Mouse (Mus musculus) bone marrow macrophage, adult 2 months (primary cell): ENCODE results near the gene Sec23ip. TPM values are rescaled to one million over a fixed set of nuclear protein-coding genes. Genes with fewer than 3 reads are reported as not detected.

Experiments used
- H3K27ac ChIP-seq: 2 replicates; pipeline ENCODE4 v1.5.1; 2012; ENCODE audit warnings: low read depth, low read length; ENCODE audit not compliant: insufficient read depth
- H3K4me1 ChIP-seq: 2 replicates; pipeline ENCODE4 v1.6.1; 2012; ENCODE audit warnings: low read length; ENCODE audit not compliant: control insufficient read depth, insufficient read depth
- H3K4me3 ChIP-seq: 2 replicates; pipeline ENCODE4 v1.5.1; 2012; ENCODE audit warnings: mild to moderate bottlenecking, low read length, moderate library complexity; ENCODE audit not compliant: insufficient read depth
- CTCF ChIP-seq: IDR thresholded peaks from 2 replicates; pipeline ENCODE4 v1.5.1; 2012; ENCODE audit warnings: low read depth, mild to moderate bottlenecking, low read length, moderate library complexity
- POLR2A ChIP-seq: IDR thresholded peaks from 2 replicates; pipeline ENCODE4 v1.6.1; 2012; ENCODE audit warnings: mild to moderate bottlenecking, low read depth, low read length, borderline replicate concordance
- polyA plus RNA-seq: library from polyadenylated mRNA; stranded (reverse); fragments of >200 nt; gene quantifications from 2 replicates; pipeline ENCODE4 v1.2.4, GENCODE M21; 2012; ENCODE audit not compliant: missing spikeins, insufficient read depth, insufficient read length

Gene Sec23ip
- polyA plus RNA-seq, 1 experiment = 22.0 TPM

GRCm38 (mm10) chr7:128777201-128777600 is 32.5 kb downstream of the Sec23ip start:
- H3K4me1 ChIP-seq = no peaks in the 10 kb centered on the region
- no peak for TF ChIP-seq POLR2A
- TF ChIP-seq CTCF = no peak
- no peak overlapping the region for H3K27ac ChIP-seq
- H3K4me3 ChIP-seq = no peak overlapping the region

- no peaks in the 10 kb centered on the region for H3K4me1 ChIP-seq
- TF ChIP-seq CTCF = no peak; the same call in 1 of the 2 replicates
- TF ChIP-seq POLR2A = no peak
- H3K4me3 ChIP-seq = no peak overlapping the region
- H3K27ac ChIP-seq = no peak overlapping the region
Observed at GRCm38 (mm10) chr7:128779305-128779704, 34.6 kb downstream of the Sec23ip start.

- TF ChIP-seq CTCF = no peak
- TF ChIP-seq POLR2A = no peak
- no peak overlapping the region for H3K4me3 ChIP-seq
- H3K4me1 ChIP-seq = no peaks in the 10 kb centered on the region
- no peak overlapping the region for H3K27ac ChIP-seq
Observed at GRCm38 (mm10) chr7:128781846-128782245, 37.1 kb downstream of the Sec23ip start.

GRCm38 (mm10) chr7:128790045-128790444 is 45.3 kb downstream of the Sec23ip start:
- peaks cover 5% of the 10 kb centered on the region; the same call in 1 of the 2 replicates for H3K4me1 ChIP-seq
- TF ChIP-seq POLR2A (no peak), CTCF (no peak)
- H3K4me3 ChIP-seq = no peak overlapping the region
- H3K27ac ChIP-seq = no peak overlapping the region

- Histone ChIP-seq H3K4me1 (peaks cover 5% of the 10 kb centered on the region; the same call in 1 of the 2 replicates), H3K27ac (no peak overlapping the region), H3K4me3 (no peak overlapping the region)
- TF ChIP-seq CTCF = no peak
Observed at GRCm38 (mm10) chr7:128793464-128793863, 48.7 kb downstream of the Sec23ip start.

- no peak for TF ChIP-seq POLR2A
- TF ChIP-seq CTCF = no peak
- Histone ChIP-seq H3K4me1 (no peaks in the 10 kb centered on the region), H3K27ac (no peak overlapping the region), H3K4me3 (no peak overlapping the region)
Observed at GRCm38 (mm10) chr7:128824986-128825563, 80.3 kb downstream of the Sec23ip start.

GRCm38 (mm10) chr7:128832455-128833081 is 87.8 kb downstream of the Sec23ip start:
- H3K4me1 ChIP-seq = no peaks in the 10 kb centered on the region
- H3K27ac ChIP-seq = no peak overlapping the region
- no peak overlapping the region for H3K4me3 ChIP-seq
- TF ChIP-seq POLR2A = no peak
- no peak for TF ChIP-seq CTCF

GRCm38 (mm10) chr7:128833196-128833595 is 88.5 kb downstream of the Sec23ip start:
- TF ChIP-seq POLR2A (no peak), CTCF (no peak)
- H3K4me3 ChIP-seq = no peak overlapping the region
- no peak overlapping the region for H3K27ac ChIP-seq
- no peaks in the 10 kb centered on the region for H3K4me1 ChIP-seq

Other genes with a start within 250 kb of the Sec23ip start
- gene Bag3, start 221.3 kb upstream of the Sec23ip start, polyA plus RNA-seq = 23.5 and 25.4 TPM in 2 replicates
- 16.8 and 18.4 TPM in 2 replicates for gene Inpp5f, start 133.6 kb upstream of the Sec23ip start, polyA plus RNA-seq
- gene Mcmbp, start 4.4 kb upstream of the Sec23ip start, polyA plus RNA-seq = 63.6 and 69.0 TPM in 2 replicates